Mouse (Mus musculus): ENCODE measurements around the gene Ube2m. TPM values are rescaled to one million over a fixed set of nuclear protein-coding genes. Genes with fewer than 3 reads are reported as not detected.

Gene Ube2m
- polyA plus RNA-seq, 1 experiment from 2014 or later: 134 TPM

DNA sequence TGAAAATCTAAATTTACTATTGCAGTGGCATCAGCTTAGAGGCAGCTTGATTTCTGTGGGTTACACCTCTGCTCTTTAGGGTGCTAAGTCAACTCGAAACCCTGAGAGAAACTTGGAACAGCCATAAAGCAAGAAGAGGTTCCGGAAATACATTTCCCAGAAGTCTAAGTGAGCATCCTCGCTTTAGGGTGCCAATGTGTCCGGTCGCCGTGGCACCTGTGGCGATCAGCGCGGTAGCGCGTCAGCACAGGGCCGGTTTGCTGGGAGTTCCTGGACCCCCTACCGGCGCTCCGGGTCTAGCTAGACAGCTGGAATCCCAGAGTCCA, 15.8 kb upstream of the Ube2m start:
- no peak for TF ChIP-seq CTCF (IDR thresholded peaks at IDR 0.05; ENCODE audit: low read depth)
- no peak for ATAC-seq (replicated peaks; ENCODE audit: low FRiP score, low read depth)
- H3K9me3 ChIP-seq (replicated peaks; ENCODE audit: low read length): no peaks in the 10 kb centered on the region

DNA sequence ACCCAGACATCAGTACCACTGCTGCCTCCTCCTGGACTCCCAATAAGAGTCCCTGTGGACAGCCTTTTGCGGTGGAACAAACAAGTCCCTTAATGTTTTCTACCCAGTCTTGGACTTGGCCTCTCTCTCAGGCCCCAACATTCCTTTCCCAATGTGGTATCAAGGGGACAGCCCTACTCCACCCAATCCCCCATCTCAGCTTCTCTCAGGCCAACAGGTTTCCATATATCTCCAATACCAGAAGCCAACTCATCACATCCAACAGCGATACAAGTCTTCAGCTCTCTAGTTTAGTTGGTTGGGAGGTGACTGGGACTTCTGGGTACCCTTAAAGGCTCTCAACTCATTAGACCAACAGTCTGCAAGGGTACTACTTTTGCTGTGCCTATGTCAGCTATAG, 15.4 kb upstream of the Ube2m start:
- no peak overlapping the region for H3K4me3 ChIP-seq (replicated peaks; ENCODE audit: low read depth, low read length)
- no peaks in the 10 kb centered on the region for H3K27me3 ChIP-seq (ENCODE audit: insufficient read depth, low read length)
- no peaks in the 10 kb centered on the region for H3K4me1 ChIP-seq (replicated peaks; ENCODE audit: insufficient read depth, low read length)
- WGBS: 96% methylated on average over 2 of the region's 2 CpGs
- H3K27ac ChIP-seq: peak overlapping the region; percentile 47; the same call in 1 of the 2 replicates
- no peak for ATAC-seq (replicated peaks; ENCODE audit: low FRiP score, low read depth)
- H3K9me3 ChIP-seq (replicated peaks; ENCODE audit: low read length): no peaks in the 10 kb centered on the region
- H3K36me3 ChIP-seq (ENCODE audit: insufficient read depth, low read length): no peaks in the 10 kb centered on the region
- H3K9ac ChIP-seq (ENCODE audit: low read depth, low read length): 0 out of 2 replicates have a peak overlapping the region, but pooled peaks have one; percentile 60
- TF ChIP-seq CTCF (IDR thresholded peaks at IDR 0.05; ENCODE audit: low read depth): no peak
- H3K4me2 ChIP-seq (ENCODE audit: low read length): peak overlapping the region; percentile 69; the same call in 1 of the 2 replicates
- DNase-seq (ENCODE audit: low spot score): no peak

More for the DNA sequence above, 15.8 kb upstream of the Ube2m start:
- H3K36me3 ChIP-seq (ENCODE audit: insufficient read depth, low read length): no peaks in the 10 kb centered on the region
- peak overlapping the region; percentile 71 for H3K4me3 ChIP-seq (replicated peaks; ENCODE audit: low read depth, low read length)
- H3K27me3 ChIP-seq (ENCODE audit: insufficient read depth, low read length): no peaks in the 10 kb centered on the region
- H3K4me2 ChIP-seq (ENCODE audit: low read length): peak overlapping the region; percentile 69
- peak overlapping the region; percentile 60 for H3K9ac ChIP-seq (ENCODE audit: low read depth, low read length)
- DNase-seq (ENCODE audit: low spot score): no peak
- H3K27ac ChIP-seq: peak overlapping the region; percentile 47; the same call in 1 of the 2 replicates
- H3K4me1 ChIP-seq (replicated peaks; ENCODE audit: insufficient read depth, low read length): no peaks in the 10 kb centered on the region
- under 1% methylated on average over 15 of the region's 15 CpGs for WGBS

DNA sequence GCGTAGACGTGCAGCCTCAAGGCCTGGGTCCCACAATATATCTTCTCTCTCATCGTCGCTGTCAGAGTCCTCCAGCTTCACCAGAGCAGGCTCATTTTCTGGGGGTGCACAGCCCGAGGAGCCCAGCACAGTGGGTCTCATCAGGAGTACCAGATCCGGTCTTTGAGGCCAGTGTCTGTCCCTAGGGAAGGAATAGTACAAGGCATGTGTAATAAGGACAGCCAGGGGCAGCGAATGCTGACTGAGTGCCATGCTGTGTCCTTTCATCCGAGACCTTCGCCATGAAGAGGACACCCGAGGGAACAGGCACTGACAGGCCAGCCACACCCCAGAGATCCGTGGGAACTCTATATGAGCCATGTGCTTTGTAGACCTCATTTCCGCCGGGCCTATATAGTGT, 14.9 kb upstream of the Ube2m start:
- WGBS: 91% methylated on average over 13 of the region's 13 CpGs
- ATAC-seq (replicated peaks; ENCODE audit: low FRiP score, low read depth): no peak

DNA sequence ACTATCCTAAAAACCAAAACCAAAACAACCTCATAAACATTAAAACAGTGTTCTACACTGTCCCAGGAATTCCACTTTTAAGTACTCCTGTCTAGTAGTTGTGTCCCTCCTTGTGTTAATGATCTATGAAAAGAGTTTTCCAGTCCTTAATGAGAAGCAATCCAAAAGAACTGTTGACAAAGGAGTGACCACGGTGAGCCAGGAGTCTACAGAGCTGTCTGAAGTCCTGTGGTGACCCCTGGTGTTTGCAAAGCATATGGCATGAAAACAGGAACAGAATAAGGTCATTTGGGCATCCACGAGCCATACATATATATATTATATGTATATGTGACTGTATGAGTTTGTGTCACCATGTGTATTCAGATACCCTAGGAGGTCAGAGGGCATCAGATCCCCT, 8.0 kb upstream of the Ube2m start:
- no peaks in the 10 kb centered on the region for H3K36me3 ChIP-seq (ENCODE audit: insufficient read depth, low read length)
- H3K9ac ChIP-seq (ENCODE audit: low read depth, low read length): no peak overlapping the region
- TF ChIP-seq CTCF (IDR thresholded peaks at IDR 0.05; ENCODE audit: low read depth): peak; percentile 95
- 1% methylated on average over 2 of the region's 2 CpGs for WGBS
- H3K27ac ChIP-seq: no peak overlapping the region
- peak; percentile 93 for DNase-seq (ENCODE audit: low spot score)
- H3K9me3 ChIP-seq (replicated peaks; ENCODE audit: low read length): no peaks in the 10 kb centered on the region
- 0 out of 2 replicates have a peak, but pooled peaks cover 3% of the 10 kb centered on the region for H3K4me1 ChIP-seq (replicated peaks; ENCODE audit: insufficient read depth, low read length)
- H3K4me3 ChIP-seq (replicated peaks; ENCODE audit: low read depth, low read length): no peak overlapping the region
- ATAC-seq (replicated peaks; ENCODE audit: low FRiP score, low read depth): peak; percentile 61
- no peak overlapping the region for H3K4me2 ChIP-seq (ENCODE audit: low read length)
- peaks cover 9% of the 10 kb centered on the region for H3K27me3 ChIP-seq (ENCODE audit: insufficient read depth, low read length)

More for the DNA sequence above, 14.9 kb upstream of the Ube2m start:
- no peak overlapping the region for H3K4me3 ChIP-seq (replicated peaks; ENCODE audit: low read depth, low read length)
- H3K9ac ChIP-seq (ENCODE audit: low read depth, low read length): no peak overlapping the region
- no peaks in the 10 kb centered on the region for H3K9me3 ChIP-seq (replicated peaks; ENCODE audit: low read length)
- TF ChIP-seq CTCF (IDR thresholded peaks at IDR 0.05; ENCODE audit: low read depth): no peak
- no peak overlapping the region for H3K27ac ChIP-seq
- no peaks in the 10 kb centered on the region for H3K36me3 ChIP-seq (ENCODE audit: insufficient read depth, low read length)
- no peak overlapping the region for H3K4me2 ChIP-seq (ENCODE audit: low read length)
- no peaks in the 10 kb centered on the region for H3K27me3 ChIP-seq (ENCODE audit: insufficient read depth, low read length)
- no peak for DNase-seq (ENCODE audit: low spot score)
- H3K4me1 ChIP-seq (replicated peaks; ENCODE audit: insufficient read depth, low read length): no peaks in the 10 kb centered on the region

DNA sequence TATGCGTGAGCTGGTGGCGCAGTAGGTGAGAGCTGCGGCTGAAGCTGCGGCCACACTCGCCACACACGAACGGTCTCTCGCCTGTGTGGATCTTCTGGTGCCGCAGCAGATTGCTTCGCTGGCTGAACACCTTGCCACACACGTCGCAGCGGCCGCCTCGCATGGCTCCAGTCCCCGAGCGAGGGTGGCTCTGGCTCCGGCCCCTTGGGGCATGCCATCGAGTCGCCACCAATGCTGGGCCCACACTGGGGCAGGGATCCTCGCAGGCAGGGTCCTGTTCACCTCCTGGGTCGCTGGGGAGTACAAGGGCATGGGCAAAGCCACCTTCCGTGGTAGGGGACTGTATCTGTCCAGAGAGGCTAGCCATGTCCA, 6.2 kb upstream of the Ube2m start:
- Histone ChIP-seq H3K9ac (ENCODE audit: low read depth, low read length) (peak overlapping the region; percentile 38), H3K27ac (no peak overlapping the region), H3K4me1 (replicated peaks; ENCODE audit: insufficient read depth, low read length) (peaks cover 4% of the 10 kb centered on the region), H3K9me3 (replicated peaks; ENCODE audit: low read length) (no peaks in the 10 kb centered on the region), H3K36me3 (ENCODE audit: insufficient read depth, low read length) (no peaks in the 10 kb centered on the region), H3K4me3 (replicated peaks; ENCODE audit: low read depth, low read length) (peak overlapping the region; percentile 31), H3K4me2 (ENCODE audit: low read length) (peak overlapping the region; percentile 81), H3K27me3 (ENCODE audit: insufficient read depth, low read length) (peaks cover 9% of the 10 kb centered on the region)
- WGBS: 2% methylated on average over 23 of the region's 23 CpGs
- TF ChIP-seq CTCF (IDR thresholded peaks at IDR 0.05; ENCODE audit: low read depth): no peak
- 0 out of 2 replicates have a peak, but pooled peaks have one; percentile 3 for ATAC-seq (replicated peaks; ENCODE audit: low FRiP score, low read depth)
- no peak for DNase-seq (ENCODE audit: low spot score)

DNA sequence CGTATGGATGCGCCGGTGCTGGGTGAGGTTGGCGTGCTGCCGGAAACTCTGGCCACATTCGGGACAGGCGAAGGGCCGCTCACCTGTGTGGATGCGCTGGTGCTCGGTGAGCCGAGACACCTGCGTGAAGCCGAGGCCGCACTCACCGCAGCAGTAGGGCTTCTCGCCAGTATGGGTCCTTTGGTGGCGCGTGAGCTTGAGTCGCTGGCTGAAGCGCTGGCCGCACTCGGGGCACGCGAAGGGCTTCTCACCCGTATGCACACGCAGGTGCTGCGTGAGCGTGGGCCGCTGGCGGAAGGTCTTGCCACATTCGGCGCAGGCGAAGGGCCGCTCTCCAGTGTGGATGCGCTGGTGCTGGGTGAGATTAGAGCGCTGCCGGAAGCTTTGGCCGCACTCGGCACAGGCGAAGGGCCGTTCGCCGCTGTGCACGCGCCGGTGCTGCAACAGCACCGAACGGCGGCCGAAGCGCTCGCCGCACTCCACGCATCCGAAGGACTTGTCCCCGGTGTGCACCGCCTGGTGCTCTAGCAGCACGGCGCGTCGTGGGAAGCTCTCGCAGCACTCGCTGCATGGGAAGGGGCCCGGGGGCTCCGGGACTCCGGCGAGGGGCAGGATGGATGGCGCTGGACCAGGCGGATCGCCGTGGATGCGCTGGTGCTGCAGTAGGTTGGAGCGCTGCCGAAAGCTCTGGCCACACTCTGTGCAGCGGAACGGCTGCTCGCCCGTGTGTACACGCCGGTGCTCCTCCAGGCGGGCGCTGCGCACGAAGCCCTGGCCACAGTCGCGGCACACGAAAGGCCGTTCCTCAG, 5.6 kb upstream of the Ube2m start:
- H3K4me1 ChIP-seq (replicated peaks; ENCODE audit: insufficient read depth, low read length): peaks cover 10% of the 10 kb centered on the region
- peaks cover 9% of the 10 kb centered on the region for H3K27me3 ChIP-seq (ENCODE audit: insufficient read depth, low read length)
- H3K9me3 ChIP-seq (replicated peaks; ENCODE audit: low read length): no peaks in the 10 kb centered on the region
- TF ChIP-seq CTCF (IDR thresholded peaks at IDR 0.05; ENCODE audit: low read depth): no peak
- H3K36me3 ChIP-seq (ENCODE audit: insufficient read depth, low read length): no peaks in the 10 kb centered on the region
- peak overlapping the region; percentile 31 for H3K4me3 ChIP-seq (replicated peaks; ENCODE audit: low read depth, low read length)
- peak overlapping the region; percentile 38 for H3K9ac ChIP-seq (ENCODE audit: low read depth, low read length)
- peak overlapping the region; percentile 81 for H3K4me2 ChIP-seq (ENCODE audit: low read length)
- ATAC-seq (replicated peaks; ENCODE audit: low FRiP score, low read depth) (peak; percentile 23; the same call in 1 of the 2 replicates), DNase-seq (ENCODE audit: low spot score) (peak; percentile 33)
- WGBS: 5% methylated on average over 88 of the region's 88 CpGs
- no peak overlapping the region for H3K27ac ChIP-seq

All from kidney, postnatal 0 days (tissue).